Mouse (Mus musculus) CH12F3 (cell line): ENCODE measurements around the gene Dpep1.

Source experiments
- in situ Hi-C: fragments of 300-500 bp; cut with MboI; formaldehyde crosslinking; loops from 2 replicates; pipeline ENCODE4 v1.14.3; 2020; ENCODE audit warnings: low sequenced_read_pairs

The Dpep1 gene

GRCm38 (mm10) chr8:123245543-123245942, 59.5 kb downstream of the Dpep1 start:
- in situ Hi-C loops, result no loop called here

- in situ Hi-C loops, result no loop called here
These were observed 61.7 kb downstream of the Dpep1 start for GRCm38 (mm10) chr8:123247748-123248147.

- in situ Hi-C loops, result no loop called here
These were observed 62.6 kb downstream of the Dpep1 start for GRCm38 (mm10) chr8:123248596-123248995.

- in situ Hi-C loops, result no loop called here
These were observed 64.9 kb downstream of the Dpep1 start for GRCm38 (mm10) chr8:123250940-123251339.
